Mouse (Mus musculus): ENCODE data around the gene Hras.
A peak's percentile ranks its signal among the peaks of the same experiment; 100 is the strongest.

DNA sequence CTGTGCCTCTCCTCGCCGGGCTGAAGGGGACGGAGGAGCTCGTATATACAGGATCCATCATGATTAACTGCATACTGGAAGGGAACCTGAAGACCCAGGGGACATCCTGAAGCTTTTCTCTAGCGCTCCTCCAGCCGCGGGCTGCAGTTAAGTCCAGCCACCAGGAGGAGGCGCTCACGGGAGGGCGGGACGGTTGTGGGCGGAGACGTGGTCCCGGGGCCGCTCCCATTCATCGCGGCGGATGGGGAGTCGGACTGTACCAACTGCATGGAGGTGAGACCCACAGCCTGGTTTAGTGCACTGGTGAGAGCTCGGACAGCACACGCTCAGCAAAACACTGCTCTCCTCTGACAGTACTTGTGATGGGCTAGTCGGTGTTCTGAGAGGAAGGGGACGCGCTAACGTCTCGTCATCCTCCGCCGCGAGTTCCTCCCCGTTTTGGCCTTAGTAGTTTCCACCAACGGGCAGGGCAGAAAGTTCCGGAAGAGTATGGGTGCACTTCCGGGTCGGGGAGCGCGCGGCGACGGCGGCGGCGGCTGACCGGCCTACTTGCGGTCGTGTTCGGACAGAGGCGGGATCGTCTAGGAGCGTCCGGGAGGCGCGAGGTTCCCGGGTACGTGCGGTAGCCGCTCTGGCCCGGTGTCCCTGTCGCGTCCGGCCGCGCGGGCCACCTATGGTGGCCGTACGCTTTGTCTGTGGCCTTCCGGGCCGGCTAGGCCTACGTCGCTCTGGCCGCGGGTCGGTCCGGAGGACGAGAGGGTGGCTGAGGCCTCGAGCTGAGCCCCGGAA is 34.7 kb upstream of the Hras start, which contains the start of gene Phrf1:
- TF ChIP-seq CTCF (IDR thresholded peaks at IDR 0.05; ENCODE audit: borderline replicate concordance, insufficient read depth, low read length) (peak; percentile 90), POLR2A (IDR thresholded peaks at IDR 0.05; ENCODE audit: low read depth, low read length) (peak; percentile 66)
